Mouse (Mus musculus) erythroblast, embryonic 14.5 days (primary cell): ENCODE results near the gene Smchd1.

Experiments
- GATA1 ChIP-seq: IDR thresholded peaks from 2 replicates; pipeline ENCODE4 v1.6.1; 2012; ENCODE audit warnings: low read length, inconsistent platforms, mixed read lengths
- TAL1 ChIP-seq: IDR thresholded peaks from 3 replicates; pipeline ENCODE4 v1.6.1; 2012; ENCODE audit warnings: low read length, inconsistent platforms, mixed read lengths

GRCm38 (mm10) chr17:71294570-71294969 is 180.6 kb downstream of the Smchd1 start:
- no peak for TF ChIP-seq TAL1
- TF ChIP-seq GATA1: no peak
